Mouse (Mus musculus): Measurements from ENCODE around the gene Snhg11. TPM values are rescaled to one million over a fixed set of nuclear protein-coding genes. Genes with fewer than 3 reads are reported as not detected.

Snhg11 gene
- total and polyA plus RNA-seq, 3 experiments = 0.06 TPM; not detected in 2

GRCm38 (mm10) chr2:158356121-158356520 is 19.3 kb upstream of the Snhg11 start:
- H3K79me2 ChIP-seq (ENCODE audit: control insufficient read depth, insufficient read depth, low read length, poor library complexity) = peaks cover 33% of the 10 kb centered on the region
- peaks cover 25 to 26% of the 10 kb centered on the region in 2 experiments for H3K36me3 ChIP-seq (ENCODE audit: control insufficient read depth in 1 of 2, insufficient read depth in 2 of 2, low read length in 2 of 2)
- TF ChIP-seq TCF12 (IDR thresholded peaks at IDR 0.05; ENCODE audit: low read depth, low read length) (no peak), E2F4 (IDR thresholded peaks at IDR 0.05; ENCODE audit: borderline replicate concordance, low read depth, low read length) (no peak), ZMIZ1 (IDR thresholded peaks at IDR 0.05; ENCODE audit: low read depth, low read length) (no peak), UBTF (IDR thresholded peaks at IDR 0.05; ENCODE audit: borderline replicate concordance, insufficient read depth, low read depth, low read length) (no peak), HCFC1 (IDR thresholded peaks at IDR 0.05; ENCODE audit: low read depth, low read length) (no peak), ZC3H11A (IDR thresholded peaks at IDR 0.05; ENCODE audit: low read depth, low read length) (no peak), NRF1 (IDR thresholded peaks at IDR 0.05; ENCODE audit: insufficient read depth, low read depth, low read length, poor library complexity, severe bottlenecking) (no peak), KAT2A (conservative IDR thresholded peaks at IDR 0.05; ENCODE audit: low read depth, low read length) (no peak), USF2 (IDR thresholded peaks at IDR 0.05; ENCODE audit: borderline replicate concordance in 1 of 2, insufficient read depth in 1 of 2, low read depth in 1 of 2, low read length in 2 of 2) (no peak), MYB (IDR thresholded peaks at IDR 0.05; ENCODE audit: low read depth, low read length) (no peak), ZKSCAN1 (IDR thresholded peaks at IDR 0.05; ENCODE audit: low read depth, low read length) (no peak), SMC3 (IDR thresholded peaks at IDR 0.05; ENCODE audit: low read depth, low read length) (no peak), ELF1 (IDR thresholded peaks at IDR 0.05; ENCODE audit: low read depth, low read length) (no peak), POLR2A (IDR thresholded peaks at IDR 0.05; ENCODE audit: control insufficient read depth in 1 of 2, insufficient read depth in 1 of 2, low read depth in 1 of 2, low read length in 2 of 2, poor library complexity in 1 of 2) (no peak; a peak in 1 of 4 replicates), USF1 (IDR thresholded peaks at IDR 0.05; ENCODE audit: low read depth, low read length) (no peak), RCOR1 (IDR thresholded peaks at IDR 0.05; ENCODE audit: low read depth, low read length) (no peak)
- H3K9ac ChIP-seq (ENCODE audit: control insufficient read depth, low read depth, low read length, poor library complexity, severe bottlenecking) = no peak overlapping the region
- H3K4me3 ChIP-seq (ENCODE audit: control insufficient read depth in 1 of 2, insufficient read depth in 1 of 2, low read depth in 2 of 2, low read length in 2 of 2) = no peak overlapping the region
- peaks cover 0 to 20% of the 10 kb centered on the region in 2 experiments; a peak in 3 of 4 replicates for H3K4me1 ChIP-seq (ENCODE audit: control insufficient read depth in 1 of 2, insufficient read depth in 2 of 2, low read length in 2 of 2)
- DNase-seq (ENCODE audit: low read depth, low spot score) = no peak
- no peak overlapping the region for H3K27ac ChIP-seq (ENCODE audit: control insufficient read depth, low read depth, low read length)
- H3K9me3 ChIP-seq (replicated peaks; ENCODE audit: insufficient read depth, low read length) = no peaks in the 10 kb centered on the region
- no peaks in the 10 kb centered on the region for H3K27me3 ChIP-seq (ENCODE audit: control insufficient read depth in 1 of 2, insufficient read depth in 2 of 2, low read length in 2 of 2)

- peak overlapping the region; percentile 97 for H3K9ac ChIP-seq (ENCODE audit: control insufficient read depth, low read depth, low read length, poor library complexity, severe bottlenecking)
- H3K9me3 ChIP-seq (replicated peaks; ENCODE audit: insufficient read depth, low read length) = no peaks in the 10 kb centered on the region
- H3K4me3 ChIP-seq (ENCODE audit: control insufficient read depth in 1 of 2, insufficient read depth in 1 of 2, low read depth in 2 of 2, low read length in 2 of 2) = peak overlapping the region; percentile 80 to 86
- peak overlapping the region; percentile 82 for H3K27ac ChIP-seq (ENCODE audit: control insufficient read depth, low read depth, low read length)
- H3K79me2 ChIP-seq (ENCODE audit: control insufficient read depth, insufficient read depth, low read length, poor library complexity) = peaks cover 36% of the 10 kb centered on the region
- peaks cover 0 to 20% of the 10 kb centered on the region in 2 experiments; a peak in 3 of 4 replicates for H3K4me1 ChIP-seq (ENCODE audit: control insufficient read depth in 1 of 2, insufficient read depth in 2 of 2, low read length in 2 of 2)
- H3K27me3 ChIP-seq (ENCODE audit: control insufficient read depth in 1 of 2, insufficient read depth in 2 of 2, low read length in 2 of 2) = no peaks in the 10 kb centered on the region
- peak; percentile 18; the same call in 1 of the 2 replicates for TF ChIP-seq SIN3A (IDR thresholded peaks at IDR 0.05; ENCODE audit: low read length)
- 0 out of 2 replicates have a peak, but pooled peaks have one; percentile 29 for TF ChIP-seq NELFE (IDR thresholded peaks at IDR 0.05; ENCODE audit: low read depth, low read length)
- TF ChIP-seq MXI1 (IDR thresholded peaks at IDR 0.05; ENCODE audit: low read depth, low read length) = peak; percentile 51
- no peak for TF ChIP-seq RCOR1 (IDR thresholded peaks at IDR 0.05; ENCODE audit: low read depth, low read length)
- peak in 1 of 2 experiments; percentile 19; a peak in 1 of 4 replicates for TF ChIP-seq POLR2A (IDR thresholded peaks at IDR 0.05; ENCODE audit: control insufficient read depth in 1 of 2, insufficient read depth in 1 of 2, low read depth in 1 of 2, low read length in 2 of 2, poor library complexity in 1 of 2)
- peaks cover 25 to 26% of the 10 kb centered on the region in 2 experiments for H3K36me3 ChIP-seq (ENCODE audit: control insufficient read depth in 1 of 2, insufficient read depth in 2 of 2, low read length in 2 of 2)
- DNase-seq (ENCODE audit: low read depth, low spot score) = peak; percentile 38
Measured at GRCm38 (mm10) chr2:158359757-158360620, 15.4 kb upstream of the Snhg11 start.
